8 mouse cellular contexts compared by ENCODE assay signal in genomic region chr9:121555395-121556000, GRCm38 (mm10).
DNase-seq lines count a peak whose midpoint lies in the region; ATAC-seq lines count a peak whose summit lies in the region.

No protein-coding gene starts in this region.

- no peaks in the 10 kb centered on the region for H3K9me3 ChIP-seq in neural tube, embryonic 13.5 days

- no peak overlapping the region for H3K4me3 ChIP-seq in neural tube, embryonic 13.5 days

- 0 out of 2 replicates have a peak overlapping the region, but pooled peaks have one; percentile 33 for H3K27ac ChIP-seq in neural tube, embryonic 13.5 days (replicated peaks)

- no peak for ATAC-seq in neural tube, embryonic 13.5 days (ENCODE audit: low read depth)

- peaks cover 13% of the 10 kb centered on the region for H3K4me1 ChIP-seq in neural tube, embryonic 13.5 days (replicated peaks)

- no peak for DNase-seq in neural tube, embryonic 10.5 days (ENCODE audit: extremely low spot score, low spot score)
- peak; percentile 79 to 84 for DNase-seq in frontal cortex, adult 2 months (ENCODE audit: extremely low spot score in 1 of 2, low spot score in 1 of 2)
- peak; percentile 66 for DNase-seq in kidney, postnatal 14 days
- DNase-seq in lung, postnatal 14 days: peak; percentile 19
- DNase-seq in telencephalon, adult 2 months (ENCODE audit: low read depth, low spot score): peak; percentile 92
- DNase-seq in natural killer cell, adult 2 months (ENCODE audit: low spot score in 2 of 2): no peak
- DNase-seq in cerebellum, adult 18-20 months: no peak

- WGBS in neural tube, embryonic 13.5 days: 68% methylated on average over 9 of the region's 9 CpGs

- H3K36me3 ChIP-seq in neural tube, embryonic 13.5 days: no peaks in the 10 kb centered on the region

- no peak overlapping the region for H3K4me2 ChIP-seq in neural tube, embryonic 13.5 days

- H3K27me3 ChIP-seq in neural tube, embryonic 13.5 days: no peaks in the 10 kb centered on the region

- no peak overlapping the region for H3K9ac ChIP-seq in neural tube, embryonic 13.5 days

Comparison
In these comparisons a context has a peak if more than half of its experiments do, and no peak if none do; other contexts are left out.
1. DNase-seq: peak in frontal cortex, adult 2 months (2 of 2), kidney, postnatal 14 days (single experiment), lung, postnatal 14 days (single experiment) and telencephalon, adult 2 months (single experiment); none in neural tube, embryonic 10.5 days (single experiment), natural killer cell, adult 2 months (0 of 2) and cerebellum, adult 18-20 months (0 of 2).